Comparison of ENCODE assay signal across 22 mouse cellular contexts in genomic region chr5:107648552-107649125, GRCm38 (mm10). TPM values are rescaled to one million over a fixed set of nuclear protein-coding genes. Genes with fewer than 3 reads are reported as not detected.
DNase-seq lines count a peak whose midpoint lies in the region; ATAC-seq and TF ChIP-seq lines count a peak whose summit lies in the region.
"Had no signal": no experiment of that assay in that cellular context is flagged by ENCODE, and none has a peak within 500 bp of the region (broad histone marks: within the 10 kb centered on the region; RNA-seq: fewer than 3 reads in every experiment).

No protein-coding gene starts in this region.

- peak; percentile 65 for ATAC-seq in monocyte, adult 5-6 weeks (replicated peaks; ENCODE audit: insufficient number of reproducible peaks, low FRiP score, low TSS enrichment, poor library complexity, severe bottlenecking)
- ATAC-seq in megakaryocyte-erythroid progenitor cell, adult 5-6 weeks (replicated peaks; ENCODE audit: low FRiP score, low TSS enrichment, poor library complexity, severe bottlenecking) = no peak
- ATAC-seq: liver, embryonic 12.5 days; midbrain, embryonic 13.5 days had no signal

- H3K4me1 ChIP-seq in thymus, adult 2 months (replicated peaks; ENCODE audit: control insufficient read depth, insufficient read depth, low read length) = peaks cover 22% of the 10 kb centered on the region
- H3K4me1 ChIP-seq: forebrain, embryonic 12.5 days; heart, embryonic 13.5 days; limb, embryonic 12.5 days; midbrain, embryonic 13.5 days had no signal

- H3K27me3 ChIP-seq in thymus, adult 2 months (ENCODE audit: control insufficient read depth, insufficient read depth, low read length) = no peaks in the 10 kb centered on the region
- H3K27me3 ChIP-seq: forebrain, embryonic 12.5 days; heart, embryonic 13.5 days; limb, embryonic 12.5 days; liver, embryonic 12.5 days; midbrain, embryonic 13.5 days had no signal

- peak; percentile 25 for DNase-seq in thymus, adult 2 months
- DNase-seq in thymus, postnatal 25 days = no peak
- DNase-seq in T-cell, adult 2 months (ENCODE audit: low spot score) = peak; percentile 39
- no peak for DNase-seq in lung, adult 18-20 months
- no peak for DNase-seq in left cerebral cortex, adult 18-20 months (ENCODE audit: low spot score in 2 of 2)
- DNase-seq: cerebellum, adult 2 months; gastrocnemius, postnatal 10 days; heart, adult 18-20 months; kidney, adult 18-20 months; kidney, postnatal 10 days; lung, embryonic 14.5 days; lung, postnatal 4 days; retina, postnatal 1 day had no signal

- no peak overlapping the region for H3K4me3 ChIP-seq in thymus, adult 2 months (ENCODE audit: control insufficient read depth, insufficient read depth, low read length)
- H3K4me3 ChIP-seq: forebrain, embryonic 12.5 days; heart, embryonic 13.5 days; layer of hippocampus, adult 2 months; limb, embryonic 12.5 days; liver, embryonic 12.5 days; midbrain, embryonic 13.5 days had no signal

- TF ChIP-seq CTCF in thymus, adult 2 months (IDR thresholded peaks at IDR 0.05; ENCODE audit: borderline replicate concordance, control insufficient read depth, extremely low read depth, insufficient read depth, low read length, poor library complexity) = no peak

- H3K27ac ChIP-seq in thymus, adult 2 months (ENCODE audit: control insufficient read depth, insufficient read depth, low read length) = no peak overlapping the region
- H3K27ac ChIP-seq: forebrain, embryonic 12.5 days; heart, embryonic 13.5 days; hindbrain, embryonic 14.5 days; layer of hippocampus, adult 2 months; limb, embryonic 12.5 days; liver, embryonic 12.5 days; midbrain, embryonic 13.5 days had no signal

- no peak for TF ChIP-seq POLR2A in thymus, adult 2 months (IDR thresholded peaks at IDR 0.05; ENCODE audit: control insufficient read depth, extremely low read depth, insufficient read depth, low read length, poor library complexity)

- no peaks in the 10 kb centered on the region for H3K36me3 ChIP-seq in thymus, adult 2 months (ENCODE audit: control insufficient read depth, insufficient read depth, low read length)
- H3K36me3 ChIP-seq: forebrain, embryonic 12.5 days; liver, embryonic 12.5 days had no signal

- 22% methylated on average over 5 of the region's 5 CpGs for WGBS in thymus, adult 2 months

RNA-seq across cellular contexts. Expression of gene Glmn, which starts 51.0 kb away (rescaled TPM):
- polyA plus RNA-seq in thymus, adult 2 months (2012; rRNA removed) = 0.73 and 1.4 TPM in 2 replicates
- total RNA-seq in monocyte, adult 5-6 weeks (2017) = 1.2 to 11.4 TPM (median 10.2 TPM) in 3 replicates
- 5.5 and 20.0 TPM in 2 replicates for total RNA-seq in megakaryocyte-erythroid progenitor cell, adult 5-6 weeks (2014; fragmentation: Nextera tagmentation)
- 15.3 and 15.8 TPM in 2 replicates for total RNA-seq in megakaryocyte-erythroid progenitor cell, adult 5-6 weeks (2017)
- 10 to 100 TPM; 18.2 to 19.6 TPM for total RNA-seq in left cerebral cortex, adult 18-20 months (2021)

RNA-seq across cellular contexts. Expression of gene Rpap2, which starts 51.5 kb away (rescaled TPM):
- polyA plus RNA-seq in thymus, adult 2 months (2012; rRNA removed) = 4.0 and 4.7 TPM in 2 replicates
- 13.2 to 30.6 TPM (median 14.8 TPM) in 3 replicates for total RNA-seq in monocyte, adult 5-6 weeks (2017)
- total RNA-seq in megakaryocyte-erythroid progenitor cell, adult 5-6 weeks (2014; fragmentation: Nextera tagmentation) = 11.7 and 12.8 TPM in 2 replicates
- 23.7 and 24.3 TPM in 2 replicates for total RNA-seq in megakaryocyte-erythroid progenitor cell, adult 5-6 weeks (2017)
- total RNA-seq in left cerebral cortex, adult 18-20 months (2021) = 10 to 100 TPM; 22.2 to 22.3 TPM

Comparison
In these comparisons a context has a peak if more than half of its experiments do, and no peak if none do; other contexts are left out.
1. DNase-seq: peak in thymus, adult 2 months (single experiment) and T-cell, adult 2 months (single experiment); none in thymus, postnatal 25 days (single experiment), lung, adult 18-20 months (0 of 2) and left cerebral cortex, adult 18-20 months (0 of 2).